Mouse (Mus musculus): ENCODE results near the gene Ucp3.

GRCm38 (mm10) chr7:100473846-100474454 lies 1.2 kb downstream of the Ucp3 start:
- no peak for TF ChIP-seq CTCF (IDR thresholded peaks at IDR 0.05; ENCODE audit: borderline replicate concordance, insufficient read depth, low read depth, low read length)
- no peak for TF ChIP-seq POLR2A (IDR thresholded peaks at IDR 0.05; ENCODE audit: borderline replicate concordance, insufficient read depth, low read length)

All from cerebellum, adult 2 months (tissue).